Mouse (Mus musculus) testis, adult 2 months (tissue): ENCODE results near the gene Kat6b.

Experiments
- CTCF ChIP-seq: fragments of 200-500 bp; IDR thresholded peaks from 2 replicates; pipeline ENCODE4 v1.5.1; 2012; ENCODE audit warnings: low read depth, mild to moderate bottlenecking, inconsistent platforms, low read length, moderate library complexity; ENCODE audit not compliant: control insufficient read depth, insufficient read depth, insufficient replicate concordance
- POLR2A ChIP-seq: fragments of 200-500 bp; IDR thresholded peaks from 2 replicates; pipeline ENCODE4 v1.6.1; 2012; ENCODE audit warnings: low read depth, mild to moderate bottlenecking, inconsistent platforms, low read length, moderate library complexity; ENCODE audit not compliant: control insufficient read depth

DNA sequence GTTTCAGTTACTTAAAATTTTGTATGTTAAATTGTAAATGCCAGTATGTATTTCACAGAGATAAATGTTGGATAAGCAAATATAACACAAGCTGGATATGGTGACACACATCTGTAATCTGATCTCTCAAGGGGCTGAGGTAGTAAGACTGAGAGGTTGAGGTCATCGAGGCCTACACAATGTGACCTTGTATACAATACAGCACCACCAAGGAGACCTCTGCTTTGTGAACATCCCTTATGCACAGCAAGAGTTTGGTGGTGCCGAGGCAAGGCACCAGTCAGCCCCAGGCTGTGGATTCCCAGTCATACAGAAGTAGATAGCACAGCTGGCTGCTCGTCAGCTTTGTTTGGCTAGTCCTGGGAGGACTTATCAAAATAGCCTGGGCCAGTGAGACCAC is 59.1 kb downstream of the Kat6b start:
- no peak for TF ChIP-seq CTCF
- no peak for TF ChIP-seq POLR2A
